Mouse (Mus musculus) stomach, embryonic 15.5 days (tissue): ENCODE measurements at regions not wholly inside any gene's neighbourhood (a gene's known extent, or its start where the extent isn't known, plus 50 kb on each side); places are given as distances from the start of the nearest gene placed in this dataset.

Experiments
- ATAC-seq: fragments of 200-750 bp; cut with Nextera tagmentation; 2 replicates; pipeline ENCODE4 v1.8.0; 2017; ENCODE audit warnings: low read depth, moderate number of reproducible peaks, moderate TSS enrichment; ENCODE audit not compliant: insufficient read depth, low FRiP score
- H3K27ac ChIP-seq: fragments of 300-500 bp; sonication (generic); 2 replicates; pipeline ENCODE4 v1.5.1; 2015; ENCODE audit warnings: mild to moderate bottlenecking, inconsistent platforms
- H3K27me3 ChIP-seq: fragments of 300-500 bp; sonication (generic); replicated peaks from 2 replicates; pipeline ENCODE4 v1.6.1; 2015; ENCODE audit warnings: inconsistent platforms
- H3K36me3 ChIP-seq: fragments of 300-500 bp; sonication (generic); 2 replicates; pipeline ENCODE4 v1.6.1; 2015; ENCODE audit warnings: inconsistent platforms
- H3K4me1 ChIP-seq: fragments of 300-500 bp; sonication (generic); 2 replicates; pipeline ENCODE4 v1.6.1; 2015; ENCODE audit warnings: inconsistent platforms
- H3K4me2 ChIP-seq: fragments of 300-500 bp; sonication (generic); 2 replicates; pipeline ENCODE4 v1.6.1; 2015; ENCODE audit warnings: mild to moderate bottlenecking, inconsistent platforms
- H3K4me3 ChIP-seq: fragments of 300-500 bp; sonication (generic); replicated peaks from 2 replicates; pipeline ENCODE4 v1.5.1; 2015; ENCODE audit warnings: inconsistent platforms
- H3K9ac ChIP-seq: fragments of 300-500 bp; sonication (generic); 2 replicates; pipeline ENCODE4 v1.6.1; 2015; ENCODE audit warnings: inconsistent platforms
- H3K9me3 ChIP-seq: fragments of 300-500 bp; sonication (generic); 2 replicates; pipeline ENCODE4 v1.6.1; 2016; ENCODE audit warnings: inconsistent platforms
- WGBS: fragments of 180-500 bp; shearing (Covaris S2); methylation state at CpG from one replicate; pipeline ENCODE4 v1.1.7; 2015; 5-methylcytosine and 5-hydroxymethylcytosine counted together

GRCm38 (mm10) chr2:59406976-59407375 is 77.5 kb upstream of the Dapl1 start:
- 86% methylated on average over 3 of the region's 3 CpGs for WGBS
- no peaks in the 10 kb centered on the region for H3K4me1 ChIP-seq
- no peaks in the 10 kb centered on the region for H3K9me3 ChIP-seq
- no peak for ATAC-seq
- no peak overlapping the region for H3K9ac ChIP-seq
- H3K27me3 ChIP-seq: no peaks in the 10 kb centered on the region
- H3K4me3 ChIP-seq: no peak overlapping the region
- no peaks in the 10 kb centered on the region for H3K36me3 ChIP-seq
- H3K4me2 ChIP-seq: no peak overlapping the region
- no peak overlapping the region for H3K27ac ChIP-seq

- Histone ChIP-seq H3K4me1 (no peaks in the 10 kb centered on the region), H3K4me2 (no peak overlapping the region), H3K9me3 (no peaks in the 10 kb centered on the region), H3K36me3 (no peaks in the 10 kb centered on the region), H3K4me3 (no peak overlapping the region), H3K27me3 (no peaks in the 10 kb centered on the region), H3K9ac (no peak overlapping the region), H3K27ac (no peak overlapping the region)
- WGBS: 72% methylated on average over 13 of the region's 13 CpGs
- peak; percentile 44; the same call in 1 of the 2 replicates for ATAC-seq
These were observed 76.9 kb upstream of the Dapl1 start for GRCm38 (mm10) chr2:59407512-59407988.

- H3K27me3 ChIP-seq: no peaks in the 10 kb centered on the region
- H3K9me3 ChIP-seq: no peaks in the 10 kb centered on the region
- no peak overlapping the region for H3K4me3 ChIP-seq
- no peak overlapping the region for H3K9ac ChIP-seq
- no peaks in the 10 kb centered on the region for H3K36me3 ChIP-seq
- ATAC-seq: 0 out of 2 replicates have a peak, but pooled peaks have one; percentile 7
- no peaks in the 10 kb centered on the region for H3K4me1 ChIP-seq
- H3K4me2 ChIP-seq: no peak overlapping the region
- 58% methylated on average over 10 of the region's 10 CpGs for WGBS
- no peak overlapping the region for H3K27ac ChIP-seq
These were observed 76.3 kb upstream of the Dapl1 start for GRCm38 (mm10) chr2:59408040-59408587.

DNA sequence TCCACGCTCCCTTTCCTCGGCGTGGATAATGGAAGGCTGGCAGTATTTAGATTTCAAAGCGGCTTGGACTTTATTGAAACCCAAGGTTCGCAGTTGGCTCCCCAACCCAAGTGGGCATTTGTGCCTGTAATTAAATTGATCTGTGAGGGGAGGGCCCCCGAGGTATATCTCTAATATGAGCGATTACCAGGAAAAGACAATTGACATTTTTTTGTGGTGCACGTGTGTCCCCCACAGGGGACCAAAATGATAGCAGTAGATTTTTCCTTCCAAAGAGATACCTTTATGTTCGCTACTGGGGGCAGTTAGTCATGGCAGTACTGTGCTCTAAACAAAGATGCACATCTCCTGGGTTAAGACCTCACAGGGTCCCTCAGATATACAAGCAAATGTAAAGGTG is 69.8 kb upstream of the Dapl1 start:
- Histone ChIP-seq H3K27me3 (no peaks in the 10 kb centered on the region), H3K9ac (no peak overlapping the region), H3K4me3 (no peak overlapping the region), H3K27ac (no peak overlapping the region), H3K9me3 (no peaks in the 10 kb centered on the region), H3K4me1 (peaks cover 6% of the 10 kb centered on the region; the same call in 1 of the 2 replicates), H3K4me2 (no peak overlapping the region), H3K36me3 (no peaks in the 10 kb centered on the region)
- no peak for ATAC-seq
- 90% methylated on average over 9 of the region's 9 CpGs for WGBS

GRCm38 (mm10) chr2:59416491-59417195 is 67.8 kb upstream of the Dapl1 start:
- Histone ChIP-seq H3K4me3 (no peak overlapping the region), H3K9me3 (no peaks in the 10 kb centered on the region), H3K36me3 (no peaks in the 10 kb centered on the region), H3K27me3 (no peaks in the 10 kb centered on the region), H3K4me1 (peaks cover 6% of the 10 kb centered on the region; the same call in 1 of the 2 replicates), H3K9ac (no peak overlapping the region), H3K4me2 (no peak overlapping the region), H3K27ac (peak overlapping the region; percentile 72)
- WGBS: 56% methylated on average over 8 of the region's 8 CpGs
- ATAC-seq: peak; percentile 79

- Histone ChIP-seq H3K4me3 (no peak overlapping the region), H3K27me3 (no peaks in the 10 kb centered on the region), H3K9me3 (no peaks in the 10 kb centered on the region), H3K36me3 (no peaks in the 10 kb centered on the region), H3K4me1 (peaks cover 6% of the 10 kb centered on the region; the same call in 1 of the 2 replicates), H3K27ac (no peak overlapping the region), H3K4me2 (no peak overlapping the region), H3K9ac (no peak overlapping the region)
- WGBS: 58% methylated on average over 11 of the region's 11 CpGs
- ATAC-seq: no peak
These were observed 67.0 kb upstream of the Dapl1 start for GRCm38 (mm10) chr2:59417384-59417955.

DNA sequence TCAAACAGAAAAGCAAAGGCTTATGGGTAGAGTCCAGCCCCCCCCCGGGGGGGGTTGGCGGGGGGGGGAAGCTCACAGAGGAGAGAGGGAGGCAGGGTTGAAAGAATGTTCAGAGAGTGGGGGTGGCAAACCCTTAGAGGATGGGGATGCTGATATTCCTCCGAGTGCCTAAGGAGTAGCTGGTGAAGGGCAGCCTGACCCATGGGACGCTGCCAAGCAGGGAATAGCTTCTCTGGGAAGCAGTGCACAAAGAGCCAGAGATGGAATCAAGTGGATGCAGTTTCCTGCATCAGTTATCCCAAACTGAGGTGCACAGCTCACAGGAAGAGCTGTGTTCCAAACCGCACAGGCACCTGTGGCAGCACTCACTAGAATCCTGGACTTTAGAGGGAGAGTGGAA is 64.0 kb upstream of the Dapl1 start:
- Histone ChIP-seq H3K4me3 (no peak overlapping the region), H3K4me2 (no peak overlapping the region), H3K9me3 (no peaks in the 10 kb centered on the region), H3K9ac (no peak overlapping the region), H3K27ac (no peak overlapping the region), H3K4me1 (peaks cover 14% of the 10 kb centered on the region; the same call in 1 of the 2 replicates), H3K36me3 (no peaks in the 10 kb centered on the region), H3K27me3 (no peaks in the 10 kb centered on the region)
- 50% methylated on average over 5 of the region's 5 CpGs for WGBS
- ATAC-seq: no peak

GRCm38 (mm10) chr2:59422291-59423242 is 61.9 kb upstream of the Dapl1 start:
- peak overlapping the region; percentile 76 for H3K27ac ChIP-seq
- H3K4me3 ChIP-seq: no peak overlapping the region
- ATAC-seq: peak; percentile 32; the same call in 1 of the 2 replicates
- H3K36me3 ChIP-seq: no peaks in the 10 kb centered on the region
- H3K4me1 ChIP-seq: 0 out of 2 replicates have a peak, but pooled peaks cover 8% of the 10 kb centered on the region
- 65% methylated on average over 10 of the region's 10 CpGs for WGBS
- H3K27me3 ChIP-seq: no peaks in the 10 kb centered on the region
- H3K4me2 ChIP-seq: no peak overlapping the region
- no peaks in the 10 kb centered on the region for H3K9me3 ChIP-seq
- H3K9ac ChIP-seq: no peak overlapping the region

DNA sequence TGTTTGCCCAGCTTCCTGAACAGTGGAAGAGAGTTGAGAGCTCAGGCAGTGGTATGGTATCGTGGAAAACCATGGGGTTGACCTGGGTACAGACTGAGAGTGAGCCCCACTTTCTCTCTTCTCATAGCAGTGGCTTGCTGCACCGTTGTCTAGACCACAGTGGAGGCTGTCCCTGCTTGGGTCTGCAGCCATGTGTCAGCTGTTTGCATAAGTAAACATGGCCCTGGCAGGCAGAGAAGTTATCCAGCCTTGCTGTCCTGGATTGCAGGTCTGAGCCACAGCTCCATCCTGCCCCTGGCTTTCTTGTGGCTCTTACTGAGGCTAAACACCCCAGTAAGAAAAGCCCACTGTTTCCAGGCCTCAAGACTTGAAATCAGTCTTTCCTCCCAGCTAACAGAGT is 60.2 kb upstream of the Dapl1 start:
- no peaks in the 10 kb centered on the region for H3K36me3 ChIP-seq
- no peak overlapping the region for H3K4me2 ChIP-seq
- H3K9ac ChIP-seq: no peak overlapping the region
- no peak overlapping the region for H3K27ac ChIP-seq
- ATAC-seq: no peak
- no peaks in the 10 kb centered on the region for H3K9me3 ChIP-seq
- H3K27me3 ChIP-seq: no peaks in the 10 kb centered on the region
- H3K4me1 ChIP-seq: 0 out of 2 replicates have a peak, but pooled peaks cover 8% of the 10 kb centered on the region
- 68% methylated on average over 2 of the region's 2 CpGs for WGBS
- no peak overlapping the region for H3K4me3 ChIP-seq

DNA sequence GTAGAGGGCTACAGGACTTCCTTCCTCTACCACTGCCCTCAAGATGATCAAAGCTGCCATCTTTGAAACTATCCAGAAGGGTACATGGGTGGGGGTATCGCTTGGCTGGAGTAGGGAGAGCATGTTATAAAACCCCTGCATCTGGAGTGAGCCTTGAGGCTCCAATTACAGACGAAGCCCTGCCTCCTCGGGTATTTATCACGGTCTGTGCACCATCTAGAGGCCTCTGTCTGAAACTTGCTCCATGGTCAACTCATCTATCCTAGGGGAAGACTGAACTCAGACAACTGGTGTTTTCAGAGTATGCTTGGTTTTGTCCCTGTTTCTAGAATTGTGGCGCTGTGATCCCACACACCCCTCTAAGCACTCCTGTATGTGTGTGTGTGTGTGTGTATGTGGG is 59.7 kb upstream of the Dapl1 start:
- no peak overlapping the region for H3K4me3 ChIP-seq
- 20% methylated on average over 5 of the region's 5 CpGs for WGBS
- H3K9me3 ChIP-seq: no peaks in the 10 kb centered on the region
- H3K4me2 ChIP-seq: no peak overlapping the region
- peak; percentile 41; the same call in 1 of the 2 replicates for ATAC-seq
- H3K36me3 ChIP-seq: no peaks in the 10 kb centered on the region
- H3K27me3 ChIP-seq: no peaks in the 10 kb centered on the region
- no peak overlapping the region for H3K9ac ChIP-seq
- H3K4me1 ChIP-seq: 0 out of 2 replicates have a peak, but pooled peaks cover 8% of the 10 kb centered on the region
- H3K27ac ChIP-seq: no peak overlapping the region

DNA sequence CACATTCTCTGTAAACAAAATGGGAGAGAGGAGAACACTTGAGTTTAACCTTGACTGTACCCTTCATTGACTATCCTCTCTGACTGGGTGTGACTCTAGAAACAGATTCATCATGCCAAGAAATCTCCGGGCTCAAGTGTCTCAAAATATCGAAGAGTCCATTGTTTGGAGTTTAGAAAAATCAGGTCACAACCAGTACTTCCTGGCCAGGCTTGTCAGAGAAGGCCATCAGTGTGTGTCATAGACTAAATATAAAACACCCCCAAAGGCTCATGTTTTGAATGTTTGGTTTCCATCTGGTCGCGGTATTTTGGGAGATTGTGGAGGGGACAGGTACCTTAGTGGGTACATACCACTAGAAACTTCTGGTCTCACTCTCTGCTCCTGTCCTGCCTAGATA is 58.6 kb upstream of the Dapl1 start:
- Histone ChIP-seq H3K4me1 (0 out of 2 replicates have a peak, but pooled peaks cover 8% of the 10 kb centered on the region), H3K27ac (no peak overlapping the region), H3K9me3 (no peaks in the 10 kb centered on the region), H3K27me3 (no peaks in the 10 kb centered on the region), H3K4me2 (no peak overlapping the region), H3K9ac (no peak overlapping the region), H3K4me3 (no peak overlapping the region), H3K36me3 (no peaks in the 10 kb centered on the region)
- WGBS: 81% methylated on average over 4 of the region's 4 CpGs
- ATAC-seq: no peak
